Mouse (Mus musculus) midbrain, embryonic 11.5 days (tissue): ENCODE measurements around the gene Wdr18. TPM values are rescaled to one million over a fixed set of nuclear protein-coding genes. Genes with fewer than 3 reads are reported as not detected.

Experiments used
- ATAC-seq: fragments of 200-750 bp; cut with Nextera tagmentation; 2 replicates; pipeline ENCODE4 v1.8.0; 2017; ENCODE audit warnings: moderate TSS enrichment, moderate library complexity; ENCODE audit not compliant: low FRiP score
- DNase-seq: peaks from one replicate; pipeline ENCODE4 v3.0.0; 2015; ENCODE audit warnings: low spot score; ENCODE audit errors: missing footprints
- H3K27ac ChIP-seq: fragments of 300-500 bp; sonication (generic); 2 replicates; pipeline ENCODE4 v1.5.1; 2014; ENCODE audit warnings: low read depth, low read length
- H3K27me3 ChIP-seq: fragments of 300-500 bp; sonication (generic); 2 replicates; pipeline ENCODE4 v1.6.1; 2014; ENCODE audit warnings: mild to moderate bottlenecking, low read length, moderate library complexity, mixed read lengths; ENCODE audit not compliant: control insufficient read depth, insufficient read depth
- H3K36me3 ChIP-seq: fragments of 300-500 bp; sonication (generic); 2 replicates; pipeline ENCODE4 v1.6.1; 2014; ENCODE audit warnings: mild to moderate bottlenecking, low read length, moderate library complexity, mixed read lengths; ENCODE audit not compliant: control insufficient read depth, insufficient read depth
- H3K4me1 ChIP-seq: fragments of 300-500 bp; sonication (generic); 2 replicates; pipeline ENCODE4 v1.6.1; 2014; ENCODE audit warnings: low read length; ENCODE audit not compliant: control insufficient read depth, insufficient read depth
- H3K4me2 ChIP-seq: fragments of 300-500 bp; sonication (generic); 2 replicates; pipeline ENCODE4 v1.6.1; 2014; ENCODE audit warnings: mild to moderate bottlenecking, moderate library complexity
- H3K4me3 ChIP-seq: fragments of 300-500 bp; sonication (generic); 2 replicates; pipeline ENCODE4 v1.5.1; 2014; ENCODE audit warnings: low read depth, low read length
- H3K9ac ChIP-seq: fragments of 300-500 bp; sonication (generic); 2 replicates; pipeline ENCODE4 v1.6.1; 2014; ENCODE audit warnings: low read length
- H3K9me3 ChIP-seq: fragments of 300-500 bp; sonication (generic); 2 replicates; pipeline ENCODE4 v1.6.1; 2016; ENCODE audit warnings: low read length; ENCODE audit not compliant: control insufficient read depth
- WGBS: fragments of 180-500 bp; shearing (Covaris S2); extraction: QIAGEN DNeasy Blood & Tissue Kit; methylation state at CpG from one replicate; pipeline ENCODE4 v1.1.7; 2014; 5-methylcytosine and 5-hydroxymethylcytosine counted together
- polyA plus RNA-seq: library from polyadenylated mRNA; unstranded; fragments of >200 nt; fragmentation: Nextera tagmentation; extraction: Ambion mirVana; gene quantifications from 2 replicates; pipeline ENCODE4 v1.2.1, GENCODE M21; 2014

Gene Wdr18
- 92.7 and 98.4 TPM in 2 replicates for polyA plus RNA-seq

GRCm38 (mm10) chr10:79959847-79960601 lies at the start of gene Wdr18:
Gene Wdr18 (plus strand): TSS chr10:79960152.
- Histone ChIP-seq H3K4me1 (peaks cover 10% of the 10 kb centered on the region), H3K9ac (peak within 1 kb of the TSS; percentile 86), H3K27ac (no peak within 1 kb of the TSS), H3K9me3 (no peaks in the 10 kb centered on the region), H3K4me3 (peak within 1 kb of the TSS; percentile 94), H3K4me2 (peak within 1 kb of the TSS; percentile 81), H3K36me3 (peaks cover 15% of the 10 kb centered on the region), H3K27me3 (no peaks in the 10 kb centered on the region; the same call in 1 of the 2 replicates)
- WGBS: under 1% methylated on average over 61 of the region's 61 CpGs
- ATAC-seq (peak; percentile 97), DNase-seq (peak; percentile 100)

GRCm38 (mm10) chr10:79910556-79910955 lies 49.4 kb upstream of the Wdr18 start, which contains the start of gene Gm26602:
Gene Gm26602 (plus strand): TSS chr10:79910856.
- no peak for DNase-seq
- H3K4me1 ChIP-seq: peaks cover 15% of the 10 kb centered on the region
- H3K4me2 ChIP-seq: no peak within 1 kb of the TSS
- H3K9me3 ChIP-seq: no peaks in the 10 kb centered on the region
- 0 out of 2 replicates have a peak, but pooled peaks cover 6% of the 10 kb centered on the region for H3K36me3 ChIP-seq
- H3K4me3 ChIP-seq: no peak within 1 kb of the TSS
- WGBS: 94% methylated on average over 4 of the region's 4 CpGs
- H3K27me3 ChIP-seq: no peaks in the 10 kb centered on the region
- no peak within 1 kb of the TSS for H3K9ac ChIP-seq
- H3K27ac ChIP-seq: no peak within 1 kb of the TSS
- no peak for ATAC-seq

- 65% methylated on average over 20 of the region's 20 CpGs for WGBS
- no peaks in the 10 kb centered on the region for H3K9me3 ChIP-seq
- no peak overlapping the region for H3K27ac ChIP-seq
- no peak overlapping the region for H3K4me3 ChIP-seq
- DNase-seq (no peak), ATAC-seq (no peak)
- H3K27me3 ChIP-seq: peaks cover 2% of the 10 kb centered on the region
- no peak overlapping the region for H3K9ac ChIP-seq
- no peaks in the 10 kb centered on the region for H3K36me3 ChIP-seq
- H3K4me2 ChIP-seq: no peak overlapping the region
- H3K4me1 ChIP-seq: peaks cover 21% of the 10 kb centered on the region
Measured at GRCm38 (mm10) chr10:79912412-79912811, 47.5 kb upstream of the Wdr18 start.

GRCm38 (mm10) chr10:79914131-79914947 lies 45.6 kb upstream of the Wdr18 start:
- H3K27me3 ChIP-seq: peaks cover 22% of the 10 kb centered on the region
- no peaks in the 10 kb centered on the region for H3K36me3 ChIP-seq
- 66% methylated on average over 11 of the region's 11 CpGs for WGBS
- DNase-seq (no peak), ATAC-seq (no peak)
- no peak overlapping the region for H3K4me3 ChIP-seq
- no peaks in the 10 kb centered on the region for H3K9me3 ChIP-seq
- H3K4me2 ChIP-seq: no peak overlapping the region
- peaks cover 15% of the 10 kb centered on the region for H3K4me1 ChIP-seq
- H3K27ac ChIP-seq: no peak overlapping the region
- no peak overlapping the region for H3K9ac ChIP-seq

- Histone ChIP-seq H3K36me3 (no peaks in the 10 kb centered on the region), H3K9ac (no peak overlapping the region), H3K27ac (no peak overlapping the region), H3K4me1 (peaks cover 18% of the 10 kb centered on the region), H3K9me3 (no peaks in the 10 kb centered on the region), H3K27me3 (peaks cover 29% of the 10 kb centered on the region), H3K4me3 (no peak overlapping the region), H3K4me2 (no peak overlapping the region)
- DNase-seq (no peak), ATAC-seq (no peak)
- WGBS: 73% methylated on average over 7 of the region's 7 CpGs
Measured at GRCm38 (mm10) chr10:79914948-79915596, 44.9 kb upstream of the Wdr18 start.

- Histone ChIP-seq H3K9me3 (no peaks in the 10 kb centered on the region), H3K4me3 (peak overlapping the region; percentile 72), H3K36me3 (no peaks in the 10 kb centered on the region), H3K9ac (peak overlapping the region; percentile 92), H3K4me1 (peaks cover 27% of the 10 kb centered on the region), H3K27ac (0 out of 2 replicates have a peak overlapping the region, but pooled peaks have one; percentile 35), H3K4me2 (peak overlapping the region; percentile 94), H3K27me3 (peaks cover 39% of the 10 kb centered on the region)
- ATAC-seq: no peak
- no peak for DNase-seq
- 6% methylated on average over 8 of the region's 8 CpGs for WGBS
Measured at GRCm38 (mm10) chr10:79916081-79916480, 43.9 kb upstream of the Wdr18 start.

- DNase-seq (peak; percentile 98), ATAC-seq (peak; percentile 86)
- Histone ChIP-seq H3K27me3 (peaks cover 48% of the 10 kb centered on the region), H3K4me1 (peaks cover 33% of the 10 kb centered on the region), H3K36me3 (no peaks in the 10 kb centered on the region), H3K9ac (peak within 1 kb of the TSS; percentile 92), H3K9me3 (no peaks in the 10 kb centered on the region), H3K4me2 (peak within 1 kb of the TSS; percentile 94), H3K4me3 (peak within 1 kb of the TSS; percentile 72), H3K27ac (0 out of 2 replicates have a peak within 1 kb of the TSS, but pooled peaks have one; percentile 35)
- WGBS: 3% methylated on average over 39 of the region's 42 CpGs
Measured at GRCm38 (mm10) chr10:79916808-79917531, 43.0 kb upstream of the Wdr18 start, which contains the start of gene Kiss1r. Gene Kiss1r (plus strand): TSS chr10:79916971.

GRCm38 (mm10) chr10:79917532-79918100 lies 42.3 kb upstream of the Wdr18 start:
- Histone ChIP-seq H3K4me2 (peak overlapping the region; percentile 94), H3K27me3 (peaks cover 54% of the 10 kb centered on the region), H3K4me1 (peaks cover 33% of the 10 kb centered on the region), H3K9ac (peak overlapping the region; percentile 92; the same call in 1 of the 2 replicates), H3K4me3 (peak overlapping the region; percentile 72), H3K27ac (no peak overlapping the region), H3K9me3 (no peaks in the 10 kb centered on the region), H3K36me3 (no peaks in the 10 kb centered on the region)
- no peak for ATAC-seq
- DNase-seq: no peak
- 64% methylated on average over 5 of the region's 5 CpGs for WGBS
